Mouse (Mus musculus) right cerebral cortex, postnatal 10 days (tissue): ENCODE measurements around the gene Snap23.

Experiments used
- DNase-seq, 2 experiments: peaks; one replicate each; pipeline ENCODE4 v3.0.0; 2021; ENCODE audit warnings: low spot score in 2 of 2

Gene Snap23

DNA sequence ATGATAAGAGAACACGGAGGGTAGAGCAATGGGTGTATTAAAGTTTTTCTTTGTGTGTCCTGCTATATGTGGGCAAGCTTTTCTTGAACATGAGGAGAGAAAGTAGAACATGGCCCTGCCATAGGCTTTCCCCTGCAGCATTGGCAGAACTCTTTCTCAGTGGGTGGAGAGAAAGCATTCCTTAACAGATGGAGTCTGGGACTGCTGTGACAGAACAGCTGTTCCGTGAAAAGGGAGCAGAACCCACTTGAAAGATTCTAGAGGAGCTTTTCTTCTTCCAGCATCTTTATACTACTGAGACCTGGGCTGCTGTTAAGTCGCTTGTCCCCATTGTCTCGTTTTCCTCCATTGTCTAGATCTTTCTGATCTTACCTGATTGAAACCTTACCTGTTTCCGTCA is 22.3 kb downstream of the Snap23 start:
- DNase-seq, result peak; percentile 53 to 72

DNA sequence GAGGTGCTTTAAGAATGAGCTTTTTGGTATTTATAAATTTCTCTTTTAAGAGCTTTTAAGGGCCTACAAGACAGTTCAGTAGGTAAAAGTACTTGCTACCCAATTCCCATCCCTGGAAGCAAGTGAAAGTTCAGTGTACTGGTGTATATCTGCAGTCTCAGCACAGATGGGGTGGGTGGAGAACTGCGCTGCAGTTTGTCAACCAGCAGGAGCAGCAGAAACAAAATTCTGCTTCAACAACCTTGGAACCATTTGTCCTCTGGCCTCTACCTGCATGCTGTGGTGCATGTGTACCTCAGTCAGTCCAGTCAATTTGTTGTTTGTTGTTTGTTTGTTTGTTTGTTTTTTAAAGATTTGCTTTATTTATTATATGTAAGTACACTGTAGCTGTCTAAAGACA is 24.8 kb downstream of the Snap23 start:
- DNase-seq, result no peak

DNA sequence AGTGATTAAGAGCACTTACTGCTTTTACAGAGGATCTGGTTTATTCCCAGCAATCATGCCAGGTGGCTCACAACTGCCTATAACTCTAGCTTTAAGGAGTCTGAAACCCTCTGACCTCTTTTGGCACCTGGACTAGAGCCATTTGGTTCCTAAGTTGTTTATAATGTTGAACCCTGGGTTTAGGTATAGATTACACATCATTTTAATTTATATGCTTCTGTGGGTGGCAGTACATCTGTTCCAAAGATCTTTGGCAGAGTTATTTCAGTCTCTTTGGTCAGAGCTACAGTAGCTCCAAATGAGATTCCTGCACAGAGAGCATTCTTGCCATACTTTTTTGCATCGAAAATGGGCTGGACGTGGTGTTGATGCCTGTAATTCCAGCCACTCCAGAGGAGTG is 30.3 kb downstream of the Snap23 start:
- DNase-seq, result no peak

DNA sequence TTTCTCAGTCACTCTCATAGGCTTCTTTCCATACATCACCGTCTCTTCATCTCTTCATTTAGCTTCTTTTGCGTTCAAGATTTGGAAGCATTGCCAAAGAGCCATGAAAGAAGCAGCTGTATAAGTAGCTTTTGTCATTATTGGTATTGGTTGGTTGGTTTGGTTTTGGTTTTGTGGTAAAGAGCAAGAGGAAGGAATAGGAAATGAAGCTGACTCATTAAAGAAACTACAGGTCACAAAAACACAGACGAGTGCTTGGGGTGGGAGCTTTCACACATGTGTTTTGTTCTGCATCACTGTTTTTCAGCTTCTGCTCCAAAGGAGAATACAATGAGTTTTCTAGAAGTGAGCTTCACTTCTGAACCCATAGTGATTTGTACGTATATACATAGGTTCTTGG is 32.0 kb downstream of the Snap23 start:
- no peak for DNase-seq

DNA sequence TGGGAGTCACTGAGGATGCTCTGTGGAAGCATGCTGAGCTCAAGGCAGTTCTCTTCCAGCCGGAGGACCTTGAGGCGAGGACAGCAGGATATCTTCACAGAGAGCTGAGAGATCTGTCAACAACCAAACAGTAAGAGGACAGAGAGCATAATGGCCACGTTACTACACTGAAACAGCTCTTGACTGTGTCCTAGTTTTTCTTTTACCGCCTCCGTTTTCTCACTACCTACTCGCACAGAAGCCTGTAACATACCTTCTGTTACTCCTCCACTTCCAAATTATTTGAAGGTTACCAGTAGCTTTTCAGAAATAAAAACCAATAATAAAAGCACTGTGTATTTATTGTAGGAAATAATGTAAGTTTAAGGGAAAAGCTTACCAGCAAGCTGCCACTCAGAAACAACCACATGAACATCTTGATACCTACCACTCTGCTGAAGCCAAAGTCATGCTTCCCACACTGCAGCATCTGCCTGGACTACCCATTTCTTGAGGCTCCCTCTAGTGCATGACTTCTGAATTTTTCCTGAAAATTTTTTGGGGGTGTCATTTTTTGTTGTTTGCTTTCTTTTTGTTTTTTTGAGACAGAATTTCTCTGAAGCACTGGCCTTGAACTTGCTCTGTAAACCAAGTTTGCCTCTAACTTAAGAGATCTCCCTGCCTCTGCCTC is 38.7 kb downstream of the Snap23 start:
- DNase-seq, result no peak

DNA sequence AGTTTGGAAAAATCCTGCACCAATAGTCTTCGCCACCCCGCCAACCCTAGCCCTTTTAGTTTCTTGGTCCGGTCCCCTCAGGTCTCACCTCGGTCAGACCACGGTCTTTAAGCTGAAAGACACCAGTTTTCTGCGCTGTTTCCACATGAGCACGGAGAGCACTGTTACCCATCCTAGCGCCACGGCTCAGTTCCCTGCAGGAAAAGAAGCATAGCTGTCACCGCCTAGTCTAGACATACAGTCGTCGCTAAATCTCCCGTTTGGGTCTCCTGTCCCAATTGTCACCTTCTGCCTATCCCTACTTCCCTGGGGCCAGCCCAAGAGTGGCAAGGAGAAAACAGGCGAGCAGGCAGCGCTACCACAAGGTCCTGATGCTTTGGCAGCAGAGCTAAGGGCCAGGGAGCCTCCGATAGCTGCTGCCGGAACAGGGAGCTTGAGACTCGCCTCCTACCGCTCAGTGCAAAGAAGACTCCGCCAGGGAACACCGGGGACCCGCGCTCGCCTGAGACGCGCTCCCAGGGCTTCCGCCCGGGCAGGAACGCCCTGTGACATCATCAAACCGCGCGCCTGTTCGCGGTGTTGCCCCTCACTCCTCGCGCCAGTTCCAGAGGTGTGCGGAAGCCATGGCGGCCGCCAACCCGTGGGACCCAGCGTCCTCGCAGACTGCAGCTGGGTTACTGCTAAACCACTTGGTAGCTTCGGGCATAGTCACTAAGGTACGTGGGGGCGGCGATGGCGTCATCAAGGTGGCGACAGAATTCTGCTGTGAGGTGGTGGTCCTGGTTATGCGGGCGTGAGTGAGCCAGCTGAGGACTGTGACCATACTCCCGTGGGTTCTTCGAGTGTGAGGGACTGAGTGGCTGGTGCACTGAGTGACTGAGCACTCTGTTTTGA is 41.6 kb downstream of the Snap23 start, which contains the start of the genes Haus2 and Lrrc57:
TSS of gene Haus2 (plus strand) at position 554 of the 894 bp plus-strand sequence.
TSS of gene Lrrc57 (minus strand) at position 691 of the 894 bp plus-strand sequence.
- DNase-seq, result peak; percentile 95

DNA sequence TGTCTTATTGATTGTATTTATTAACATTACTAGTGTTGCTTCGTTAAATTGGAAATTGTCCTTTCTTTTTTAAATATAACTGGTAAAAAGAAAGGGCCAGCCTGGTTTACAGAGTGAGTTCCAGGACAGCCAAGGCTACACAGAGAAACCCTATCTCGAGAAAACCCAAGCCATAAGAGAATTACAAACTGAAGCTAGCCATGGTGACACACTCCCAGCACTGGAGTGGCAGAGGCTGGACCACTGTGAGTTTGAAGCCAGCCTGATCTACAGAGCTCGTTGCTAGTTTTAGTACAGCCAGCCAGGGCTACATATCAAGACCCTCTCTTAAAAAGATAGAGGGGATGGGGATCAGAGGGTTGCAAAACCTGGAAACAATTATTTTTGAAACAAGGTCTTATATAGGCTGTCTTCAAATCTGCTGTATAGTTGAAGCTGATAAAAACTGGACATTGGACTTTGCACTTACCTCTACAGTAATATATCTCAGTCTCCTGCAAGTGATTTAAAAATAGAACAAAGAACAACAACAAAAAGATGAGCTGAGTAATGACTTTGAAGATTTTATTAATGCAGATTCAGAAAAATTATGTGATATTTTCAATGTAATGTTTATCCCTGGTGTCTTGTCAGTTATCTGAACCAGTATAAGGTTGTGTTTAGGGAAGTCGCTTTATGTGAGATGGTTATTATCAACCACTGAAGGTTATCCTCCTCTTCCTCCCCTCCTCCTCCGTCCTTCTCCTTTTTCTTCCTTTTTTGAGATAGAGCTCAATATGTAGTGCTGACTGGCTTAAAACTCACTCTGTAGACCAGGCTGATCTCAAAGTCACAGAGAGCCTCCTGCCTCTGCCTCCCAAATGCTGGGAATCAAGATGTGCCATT is 49.0 kb downstream of the Snap23 start:
- no peak for DNase-seq

DNA sequence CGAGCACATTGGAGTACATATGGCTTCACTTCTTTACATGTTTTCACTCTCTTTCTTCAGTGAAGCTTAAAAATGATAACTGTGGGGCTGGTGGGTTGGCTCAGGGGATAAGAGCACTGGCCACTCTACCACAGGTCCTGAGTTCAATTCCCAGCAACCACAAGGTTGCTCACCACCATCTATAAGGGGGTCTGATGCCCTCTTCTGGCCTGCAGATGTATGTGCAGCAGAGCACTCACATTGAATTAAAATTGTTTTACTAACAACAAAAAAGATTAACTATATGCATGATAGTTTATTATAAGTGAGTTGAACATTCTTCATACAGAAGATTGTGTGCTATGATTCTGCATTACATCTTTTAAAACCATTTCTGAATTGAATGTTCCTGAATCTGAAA is 52.1 kb downstream of the Snap23 start:
- DNase-seq, result no peak

DNA sequence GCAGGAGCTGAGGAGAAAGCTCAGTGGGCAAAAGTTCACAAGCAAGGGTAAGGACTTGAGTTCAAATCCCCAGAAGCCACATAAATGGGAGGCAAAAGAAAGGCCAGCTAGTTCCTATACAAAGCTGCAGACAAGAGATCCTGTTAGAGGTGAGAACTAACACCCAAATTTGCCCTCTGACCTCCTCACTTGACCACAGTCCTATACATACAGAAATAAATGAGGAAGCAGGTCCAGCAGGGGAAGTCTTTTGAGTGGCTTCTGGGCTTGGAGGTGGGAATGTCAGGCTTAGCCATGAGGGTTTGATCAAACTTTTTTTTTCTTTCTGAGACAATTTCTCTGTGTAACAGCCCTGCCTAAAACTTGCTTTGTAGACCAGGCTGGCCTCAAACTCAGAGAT is 55.4 kb downstream of the Snap23 start:
- no peak for DNase-seq

DNA sequence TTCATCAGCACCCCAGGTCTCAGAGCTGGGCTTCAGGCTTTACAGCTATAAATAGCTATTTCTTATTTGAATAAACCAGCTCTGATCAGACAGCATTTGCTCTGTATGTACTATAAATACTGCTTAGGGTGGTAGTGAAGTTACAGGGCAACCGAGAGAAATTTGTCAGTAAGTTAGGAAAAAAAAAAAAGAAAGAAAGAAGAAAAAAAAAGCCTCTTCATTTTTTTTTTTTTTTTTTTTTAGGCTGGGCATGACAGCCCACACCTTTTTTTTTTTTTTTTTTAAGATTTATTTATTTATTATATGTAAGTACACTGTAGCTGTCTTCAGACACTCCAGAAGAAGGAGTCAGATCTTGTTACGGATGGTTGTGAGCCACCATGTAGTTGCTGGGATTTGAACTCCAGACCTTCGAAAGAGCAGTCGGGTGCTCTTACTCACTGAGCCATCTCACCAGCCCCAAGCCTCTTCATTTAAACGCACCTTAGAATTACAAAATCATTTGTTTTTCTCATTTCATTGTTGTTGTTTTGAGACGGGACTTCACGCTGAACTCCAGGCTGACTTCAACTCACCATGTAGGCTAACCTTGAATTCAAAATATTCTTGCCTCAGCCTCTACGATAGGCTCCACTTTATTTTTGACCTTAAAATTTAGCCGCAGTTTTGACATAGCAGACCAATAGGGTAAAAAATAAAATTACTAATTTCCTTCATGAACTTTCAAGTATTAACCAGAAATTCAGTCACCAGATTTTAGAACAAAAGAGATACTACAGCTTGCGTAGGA is 60.8 kb downstream of the Snap23 start:
- no peak for DNase-seq

DNA sequence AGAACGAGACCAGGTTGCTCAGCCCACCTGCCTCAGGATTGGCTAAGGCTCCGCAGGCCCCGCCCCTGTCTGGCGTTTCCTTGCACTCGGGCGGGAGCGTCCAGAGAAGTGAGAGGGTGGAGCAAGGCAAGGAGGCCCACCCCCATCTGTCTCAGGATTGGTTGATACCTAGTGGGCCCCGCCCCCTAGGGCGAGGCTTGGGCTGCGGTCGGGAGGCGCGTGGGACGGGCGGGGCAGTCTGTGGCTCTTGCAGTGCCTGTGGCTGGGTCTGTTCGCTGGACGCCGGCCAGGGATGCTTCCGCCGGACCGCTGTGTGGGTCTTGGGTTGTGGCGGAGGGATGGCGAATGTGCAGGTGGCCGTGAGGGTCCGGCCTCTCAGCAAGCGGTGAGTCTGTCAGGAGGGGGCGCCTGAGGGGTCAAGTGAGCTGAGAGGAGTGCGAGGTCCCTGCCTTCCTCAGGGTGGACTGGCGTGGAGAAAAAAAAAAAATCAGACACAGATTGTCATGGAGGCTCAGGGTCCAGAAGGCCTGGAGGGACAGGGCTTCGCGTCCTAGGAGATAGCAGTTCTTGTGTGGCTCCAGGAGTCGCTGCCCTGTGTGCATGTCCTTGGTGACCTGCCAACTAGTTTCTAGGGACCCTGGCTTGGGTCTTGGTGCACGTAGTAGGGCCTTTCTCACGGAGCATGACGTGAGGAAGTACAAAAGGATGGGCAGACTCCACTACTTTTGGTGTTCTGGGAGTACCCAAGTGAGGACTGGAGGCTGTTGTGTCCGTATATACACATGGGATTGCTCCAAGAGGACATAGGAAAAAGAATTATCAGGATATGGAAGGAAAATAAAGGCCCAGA is 61.6 kb downstream of the Snap23 start, which contains the start of gene Stard9:
TSS of gene Stard9 (plus strand) at position 236 of the 850 bp plus-strand sequence.
- peak; percentile 99 for DNase-seq

DNA sequence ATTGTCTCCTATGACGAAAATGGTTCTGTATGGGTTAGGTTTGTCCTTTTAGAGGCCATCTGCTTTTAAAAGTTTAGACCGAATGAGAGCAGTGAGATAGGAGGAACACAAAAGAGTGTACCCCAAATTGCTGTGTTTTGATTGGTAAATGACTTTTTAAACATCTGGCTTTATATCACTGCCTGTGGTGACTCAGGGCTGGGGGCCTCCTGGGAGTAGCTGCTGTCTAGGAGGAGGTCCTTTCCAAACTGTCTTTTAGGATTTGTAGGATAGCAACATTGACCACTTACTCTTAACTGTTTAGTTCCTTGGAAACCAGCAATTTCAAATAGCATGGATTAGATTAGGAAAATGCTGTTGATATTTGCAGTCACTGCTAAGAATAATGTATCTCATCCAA is 62.8 kb downstream of the Snap23 start:
- DNase-seq, result no peak

DNA sequence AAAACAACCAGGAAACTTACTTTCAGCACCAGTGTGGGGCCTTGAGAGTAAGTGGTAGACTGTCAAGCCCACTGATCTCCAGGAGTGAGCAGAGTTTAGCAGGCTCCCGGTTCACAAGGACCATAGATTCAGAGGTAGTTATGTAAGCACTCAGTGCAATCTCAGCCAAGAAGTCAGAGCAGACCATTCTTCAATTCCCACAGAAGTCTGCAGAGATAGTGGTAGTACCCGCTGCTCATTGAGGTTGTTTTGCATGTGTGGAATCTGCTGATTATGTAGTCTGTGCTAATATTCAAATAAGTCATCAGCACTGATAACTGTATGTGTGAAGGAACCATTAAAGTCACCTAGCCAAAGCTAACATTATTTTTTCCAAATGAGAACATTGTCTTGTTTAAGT is 63.2 kb downstream of the Snap23 start:
- DNase-seq, result no peak

DNA sequence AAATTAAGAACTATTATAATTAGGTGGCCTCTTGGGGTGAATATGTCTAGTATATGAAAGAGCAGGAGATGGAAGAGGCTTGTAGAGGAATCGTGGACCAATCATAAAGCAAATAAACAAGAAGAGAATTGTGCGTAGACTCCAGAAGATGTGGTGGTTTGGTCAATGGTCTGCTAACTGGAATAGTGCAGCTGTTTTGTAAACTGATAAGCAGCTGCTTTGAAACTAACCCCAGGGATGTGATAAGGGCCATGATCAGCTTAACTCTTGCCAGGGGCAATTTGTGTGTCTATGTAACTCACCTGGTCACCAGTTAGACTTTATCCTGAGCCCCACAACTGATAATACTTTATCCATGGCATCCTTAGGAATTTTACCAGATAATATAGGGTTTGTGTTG is 64.0 kb downstream of the Snap23 start:
- no peak for DNase-seq

DNA sequence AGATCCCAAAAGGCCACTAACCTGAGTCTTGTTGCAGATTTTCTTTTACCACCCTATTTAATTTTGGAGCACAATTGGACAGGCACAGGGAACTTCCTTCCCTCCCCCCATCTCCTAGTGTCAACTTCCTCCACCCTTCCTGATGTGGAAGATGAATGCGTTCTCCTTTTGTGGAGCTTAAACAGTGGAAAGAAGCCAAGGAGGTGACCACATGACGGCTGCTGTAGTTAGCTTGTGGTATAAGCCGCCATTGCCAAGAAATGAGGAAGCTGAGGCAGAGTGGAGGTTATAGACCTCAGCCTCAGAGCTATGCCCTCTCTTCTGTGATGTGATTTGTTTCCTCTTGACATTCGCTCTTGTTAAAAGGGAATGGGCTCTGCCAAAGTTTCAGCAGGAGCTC is 64.5 kb downstream of the Snap23 start:
- peak in 1 of 2 experiments; percentile 51 for DNase-seq

DNA sequence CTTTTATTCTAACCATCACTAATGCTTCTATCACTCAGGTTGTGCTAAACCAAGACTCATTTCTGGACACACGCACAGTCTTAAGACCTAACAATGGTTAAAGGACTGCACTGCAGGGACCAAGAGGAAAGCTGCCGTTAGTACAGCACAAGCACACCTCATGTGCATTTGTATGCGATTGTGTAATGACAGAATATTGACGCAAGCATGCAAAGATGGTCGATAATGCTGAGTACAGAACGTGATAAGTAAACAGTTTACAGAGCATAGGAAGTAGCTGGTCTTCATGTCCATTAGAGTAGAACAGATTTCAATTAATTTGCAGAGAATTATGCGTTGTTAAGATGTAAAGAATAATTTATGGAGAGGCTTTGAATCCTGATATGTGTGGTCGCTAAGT is 73.4 kb downstream of the Snap23 start:
- no peak for DNase-seq

DNA sequence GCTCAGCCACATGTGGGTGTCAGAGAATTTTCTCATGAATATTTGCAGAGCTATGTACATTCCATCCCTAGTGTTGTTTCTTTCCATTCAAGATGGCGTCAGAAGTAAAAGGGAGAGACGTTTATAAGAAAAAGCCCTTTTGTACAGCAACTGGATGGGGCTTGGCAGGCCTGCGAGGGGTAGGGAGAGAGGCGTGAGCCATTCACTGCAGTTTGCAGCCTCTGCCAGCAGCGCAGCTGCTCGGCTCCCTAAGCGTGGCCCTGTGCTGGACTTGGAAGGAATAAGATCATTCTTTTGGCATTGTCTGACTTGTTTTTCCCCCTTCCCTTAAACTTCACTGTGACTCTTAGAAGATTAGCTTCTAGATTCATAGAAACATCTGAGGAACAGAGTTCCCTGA is 76.4 kb downstream of the Snap23 start:
- peak; percentile 48 to 62 for DNase-seq

DNA sequence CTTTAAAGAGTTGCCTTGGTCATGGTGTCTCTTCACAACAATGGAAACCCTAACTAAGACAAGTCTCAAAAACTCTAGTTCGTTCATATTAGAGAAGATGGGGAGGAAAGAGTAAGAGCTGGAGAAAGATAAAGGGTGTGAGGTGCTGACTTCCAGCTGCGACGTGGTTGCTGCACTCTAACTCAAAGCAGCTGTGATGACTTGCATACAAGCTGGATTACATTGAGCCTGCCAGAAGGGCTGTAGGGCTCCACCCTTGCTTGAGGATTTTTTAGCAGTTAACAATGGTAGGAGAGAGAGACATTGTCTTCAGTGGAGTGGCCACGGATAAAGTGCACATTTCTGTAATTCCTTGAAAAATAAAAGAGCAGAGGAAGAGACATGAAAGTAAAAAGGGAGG is 79.3 kb downstream of the Snap23 start:
- DNase-seq, result no peak
